Mouse (Mus musculus) cerebellum, postnatal 14 days (tissue): ENCODE results near the gene Rasl2-9.
A peak's percentile ranks its signal among the peaks of the same experiment; 100 is the strongest.
"Not testable (repeated sequence)": the region's sequence is repeated elsewhere in the genome, so short reads cannot be mapped to it uniquely, and the experiment has no call there.

Source experiments
- DNase-seq, 2 experiments: peaks; one replicate each; pipeline ENCODE4 v3.0.0; 2021; ENCODE audit warnings: mixed read lengths in 2 of 2

The Rasl2-9 gene

GRCm38 (mm10) chr7:5080010-5080751 is 45.6 kb downstream of the Rasl2-9 start, which contains the start of gene Epn1:
Epn1 (plus strand) TSS chr7:5080235.
- peak; percentile 98 for DNase-seq

GRCm38 (mm10) chr7:5079365-5080009 is 46.3 kb downstream of the Rasl2-9 start:
- DNase-seq, result not testable (repeated sequence)

GRCm38 (mm10) chr7:5076931-5077330 is 48.8 kb downstream of the Rasl2-9 start:
- DNase-seq, result no peak

GRCm38 (mm10) chr7:5074984-5075383 is 50.8 kb downstream of the Rasl2-9 start:
- DNase-seq, result no peak
